Mouse (Mus musculus) heart, adult 2 months (tissue): Measurements from ENCODE around the gene Ankdd1b.

Source experiments
- CTCF ChIP-seq: fragments of 200-600 bp; IDR thresholded peaks from 2 replicates; pipeline ENCODE4 v1.8.1; 2022; ENCODE audit warnings: antibody characterized with exemption, mild to moderate bottlenecking, moderate library complexity
- EP300 ChIP-seq: fragments of 200-500 bp; IDR thresholded peaks from 2 replicates; pipeline ENCODE4 v1.6.1; 2011; ENCODE audit warnings: low read depth, low read length, control low read depth; ENCODE audit not compliant: insufficient read depth
- POLR2A ChIP-seq: fragments of 200-500 bp; IDR thresholded peaks from 2 replicates; pipeline ENCODE4 v1.6.1; 2011; ENCODE audit warnings: mild to moderate bottlenecking, low read depth, low read length, control low read depth; ENCODE audit not compliant: insufficient read depth

DNA sequence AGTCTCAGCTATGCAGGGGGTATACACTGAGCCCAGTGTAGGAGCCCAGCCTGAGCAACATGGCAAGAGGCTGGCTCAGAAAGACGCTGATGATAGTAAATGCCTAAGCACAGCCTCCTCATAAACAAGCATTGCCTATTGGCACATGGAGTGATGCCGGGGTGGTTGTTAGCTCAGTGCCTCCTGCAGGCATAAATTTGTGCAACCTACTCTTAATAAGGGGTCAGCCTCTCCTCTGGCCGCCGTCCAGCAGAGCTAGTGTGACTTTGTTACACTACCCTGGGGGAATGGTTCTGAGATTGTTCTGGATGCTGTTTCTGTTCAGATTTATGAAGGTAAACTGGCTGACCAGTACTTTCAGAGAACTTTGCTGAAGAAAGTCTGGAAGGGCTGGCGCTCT lies 69.7 kb downstream of the Ankdd1b start:
- TF ChIP-seq POLR2A (no peak), CTCF (no peak), EP300 (no peak)
